Mouse (Mus musculus) right cerebral cortex, postnatal 4 days (tissue): Measurements from ENCODE around the gene Gm47791.
A peak's percentile ranks its signal among the peaks of the same experiment; 100 is the strongest.

ENCODE experiments used
- DNase-seq: peaks from one replicate; pipeline ENCODE4 v3.0.0-alpha.2; 2022

Gene Gm47791

DNA sequence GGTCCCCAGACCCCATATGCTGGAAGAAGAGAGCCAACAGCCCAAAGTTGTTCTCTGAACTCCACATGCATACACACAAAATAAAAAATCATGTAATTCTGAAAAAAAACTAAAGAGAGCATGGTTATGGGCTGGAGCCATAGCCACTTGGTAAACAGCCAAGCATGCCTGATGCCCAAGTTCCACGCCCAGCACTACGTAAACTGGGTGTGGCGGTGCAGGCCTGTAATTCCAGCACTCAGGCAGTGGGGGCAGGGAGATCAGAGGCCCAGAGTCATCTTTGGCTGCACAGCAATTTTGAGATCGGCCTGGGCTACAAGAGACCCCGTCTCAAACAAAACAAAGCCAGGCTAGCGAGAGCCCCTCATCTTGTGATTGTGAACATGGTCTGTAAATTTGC lies 14.5 kb upstream of the Gm47791 start:
- DNase-seq: no peak

DNA sequence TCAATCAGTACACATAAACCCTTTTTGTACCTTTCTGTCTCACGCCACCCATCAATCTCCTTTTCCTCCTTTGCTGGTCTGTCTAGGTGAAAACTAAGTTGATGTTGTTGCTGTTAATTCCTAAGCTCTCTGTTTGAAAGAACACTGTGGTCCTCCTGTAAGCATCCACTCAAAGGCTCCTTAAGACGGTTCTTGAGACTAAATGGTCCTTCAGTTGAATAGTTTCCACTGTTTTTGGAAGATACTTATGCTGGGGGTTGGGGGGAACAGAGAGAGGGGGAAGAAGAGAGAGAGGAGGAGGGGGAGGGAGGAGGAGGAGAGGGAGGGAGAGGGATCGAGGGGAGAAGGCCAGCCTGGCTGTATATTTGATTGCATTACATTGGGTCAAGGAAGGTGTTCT lies 12.5 kb upstream of the Gm47791 start:
- DNase-seq: no peak

DNA sequence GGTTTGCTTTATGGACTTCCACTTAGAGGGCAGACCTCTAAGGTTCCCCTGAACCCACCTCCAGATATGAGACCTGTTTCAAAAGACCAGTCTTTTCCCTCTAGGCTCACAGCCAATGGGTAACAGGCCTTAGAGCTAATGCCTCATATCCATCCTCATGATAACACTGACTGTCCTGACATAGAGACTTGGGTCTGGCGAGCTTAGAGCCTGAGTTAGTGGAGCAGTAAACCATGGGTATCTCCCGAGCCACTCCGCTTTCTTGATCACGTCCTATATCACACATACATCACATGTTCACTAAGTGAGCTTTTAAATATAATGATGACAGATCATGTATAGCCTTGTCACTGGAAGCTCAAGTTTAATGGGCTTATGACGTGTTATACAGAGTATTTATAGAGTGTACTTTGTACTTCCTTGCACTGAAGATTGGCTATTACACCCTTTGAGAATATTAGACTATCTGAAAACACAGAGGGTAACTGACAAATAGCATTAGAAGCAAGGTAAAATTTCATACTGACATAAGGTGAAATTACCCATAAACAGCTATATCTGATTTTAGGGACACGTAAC lies 8.4 kb upstream of the Gm47791 start:
- no peak for DNase-seq

- DNase-seq: no peak
Observed at GRCm38 (mm10) chr1:82775293-82775692, 4.2 kb upstream of the Gm47791 start.

DNA sequence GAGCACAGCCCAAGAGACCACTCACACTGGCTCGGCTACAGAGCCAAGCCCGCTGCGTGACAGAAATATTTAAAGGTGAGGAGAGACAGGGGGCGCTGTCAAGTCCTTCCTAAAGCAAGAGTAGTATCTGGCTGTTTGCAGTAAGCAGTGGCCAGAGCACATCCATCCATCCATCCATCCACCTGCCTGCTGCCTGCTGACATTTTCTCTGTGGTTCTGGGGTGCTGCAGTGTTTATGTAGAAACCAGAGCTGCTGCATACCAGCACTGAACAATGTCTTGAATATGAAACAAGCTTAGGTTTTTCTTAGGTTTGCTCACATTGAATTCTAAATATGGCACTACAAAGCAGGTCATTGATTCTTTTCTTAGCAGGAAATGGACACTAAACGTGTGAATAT lies 2.2 kb upstream of the Gm47791 start:
- DNase-seq: no peak

- no peak for DNase-seq
Observed at GRCm38 (mm10) chr1:82772428-82772827, 1.4 kb upstream of the Gm47791 start.

DNA sequence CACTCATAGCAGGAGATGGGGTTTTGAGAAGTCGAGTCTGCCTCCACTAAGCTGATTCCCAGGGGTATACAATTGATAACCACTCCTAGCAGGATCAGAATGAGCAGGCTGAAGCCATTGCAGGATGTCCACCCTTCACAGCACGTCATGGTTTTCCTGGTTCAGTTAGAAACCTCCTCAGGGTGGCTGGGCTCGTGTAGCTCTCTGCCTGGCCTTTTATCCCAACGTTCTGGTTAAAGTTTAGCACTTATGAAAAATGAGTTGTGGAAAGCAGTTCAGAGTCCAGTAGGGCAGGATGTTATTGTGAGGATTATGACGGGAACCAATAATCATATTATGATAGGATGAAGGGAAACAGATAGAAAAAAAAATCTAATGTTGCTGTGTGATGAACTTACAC lies 2.8 kb downstream of the Gm47791 start, which contains the start of gene Tm4sf20:
TSS of gene Tm4sf20 (minus strand) at position 193 of the 400 bp plus-strand sequence.
- no peak for DNase-seq

- DNase-seq: no peak
Observed at GRCm38 (mm10) chr1:82766641-82767040, 4.4 kb downstream of the Gm47791 start.

- no peak for DNase-seq
Observed at GRCm38 (mm10) chr1:82766227-82766626, 4.8 kb downstream of the Gm47791 start.

- DNase-seq: no peak
Observed at GRCm38 (mm10) chr1:82762274-82762673, 8.8 kb downstream of the Gm47791 start.

DNA sequence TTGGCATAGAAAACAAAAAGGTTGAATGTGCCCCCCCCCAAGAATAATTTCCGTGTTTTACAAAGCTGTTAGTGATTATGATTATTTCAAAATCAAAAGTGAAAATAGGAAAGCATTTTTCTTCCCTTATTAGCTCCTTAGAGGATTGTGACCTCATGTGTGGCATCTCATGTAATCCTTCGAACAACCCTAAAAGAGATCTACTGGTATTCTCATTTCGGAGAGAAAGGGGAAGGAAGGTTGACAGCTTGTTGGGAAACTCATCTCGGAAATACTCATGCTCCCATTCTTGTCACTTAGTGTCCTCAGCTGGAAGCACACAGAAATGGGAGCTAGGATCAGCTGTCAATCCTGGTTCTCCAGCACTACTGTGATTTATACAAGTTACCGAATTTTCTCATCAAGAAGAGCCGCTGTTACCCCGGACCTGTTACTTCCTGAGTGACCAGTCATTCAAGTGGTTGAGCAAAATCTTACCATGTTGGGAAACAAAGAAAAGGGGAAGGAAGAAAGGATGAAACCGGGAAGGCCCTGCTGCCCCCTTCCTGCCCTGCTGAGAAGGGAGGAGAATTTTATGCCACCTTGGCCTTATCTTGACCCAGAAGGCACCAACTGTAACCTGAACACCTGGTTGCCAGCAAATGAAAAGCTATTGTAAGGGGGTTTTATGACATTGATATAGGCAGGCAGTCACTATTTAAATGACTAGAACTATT lies 9.4 kb downstream of the Gm47791 start:
- DNase-seq: no peak

GRCm38 (mm10) chr1:82759520-82759919 lies 11.5 kb downstream of the Gm47791 start:
- no peak for DNase-seq

DNA sequence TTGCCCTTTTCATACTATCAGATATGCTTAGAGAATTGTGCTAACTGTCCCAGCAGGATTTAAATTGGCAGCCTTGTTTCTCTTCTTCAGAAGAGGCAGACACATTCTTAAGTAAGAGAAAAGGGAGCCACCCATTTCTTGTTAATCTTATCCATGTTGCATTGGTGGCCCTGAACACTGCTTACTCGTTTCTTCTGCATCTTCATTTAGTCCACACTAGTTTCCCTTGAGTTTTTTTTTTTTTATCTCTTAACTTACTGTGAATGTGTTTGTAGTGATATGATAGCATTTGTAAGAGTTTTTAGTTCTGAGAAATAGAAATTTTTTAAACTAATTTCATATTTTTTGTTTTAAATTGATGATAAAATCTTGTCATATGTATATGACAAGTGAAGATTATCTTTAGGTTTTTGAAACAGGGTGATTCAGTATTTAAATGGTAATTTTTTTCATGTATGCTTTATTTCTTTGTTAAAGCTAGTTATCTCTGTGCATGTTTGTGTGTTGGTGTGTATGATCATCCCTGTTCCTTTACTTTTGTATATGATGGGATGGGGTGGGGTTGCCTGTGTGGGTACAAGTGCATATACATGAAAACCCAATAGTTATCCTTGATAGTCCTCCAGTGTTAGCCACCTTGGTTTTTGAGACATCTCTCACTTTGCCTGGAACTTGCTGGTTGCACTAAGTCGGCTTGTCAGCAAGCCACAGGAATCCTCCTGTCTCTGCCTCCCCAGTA lies 23.2 kb downstream of the Gm47791 start:
- no peak for DNase-seq

GRCm38 (mm10) chr1:82746408-82746807 lies 24.6 kb downstream of the Gm47791 start:
- DNase-seq: no peak

GRCm38 (mm10) chr1:82743962-82744361 lies 27.1 kb downstream of the Gm47791 start:
- no peak for DNase-seq

DNA sequence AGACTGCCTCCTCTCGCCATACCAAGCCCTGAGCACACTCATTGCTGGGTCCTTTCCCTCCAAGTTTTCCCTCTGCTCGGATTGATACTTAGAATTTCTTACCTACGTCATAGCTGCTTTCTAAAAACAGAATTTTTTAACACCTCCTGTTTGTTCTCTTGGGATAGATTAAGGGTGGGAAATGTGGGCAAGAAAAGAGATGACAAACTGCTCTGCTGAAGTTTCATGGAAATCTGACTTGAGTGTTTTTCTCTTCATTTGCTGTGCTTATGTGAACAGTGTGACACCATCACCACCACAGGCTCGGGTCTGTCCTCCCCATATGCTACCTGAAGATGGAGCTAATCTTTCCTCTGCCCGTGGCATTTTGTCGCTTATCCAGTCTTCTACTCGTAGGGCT lies 29.5 kb downstream of the Gm47791 start:
- DNase-seq: no peak

- no peak for DNase-seq
Observed at GRCm38 (mm10) chr1:82738066-82738465, 33.0 kb downstream of the Gm47791 start.

DNA sequence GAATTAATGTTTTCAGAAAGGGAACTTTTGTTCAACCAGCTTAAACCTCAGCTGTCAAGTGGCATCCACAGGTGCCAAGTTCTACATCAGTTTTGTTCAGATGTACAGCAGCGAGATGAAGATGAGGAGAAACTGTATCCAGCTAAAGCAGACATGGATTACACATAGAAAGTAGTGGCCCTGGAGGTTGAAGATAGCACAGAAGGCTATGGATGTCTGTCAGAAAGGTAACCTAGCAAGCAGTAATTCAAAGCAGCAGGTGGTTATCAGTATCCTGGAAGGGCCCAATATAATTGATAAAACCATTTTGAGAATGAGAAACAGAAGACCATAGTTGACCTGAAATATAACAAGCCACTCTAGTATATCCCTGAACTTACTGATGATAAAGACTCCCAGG lies 37.7 kb downstream of the Gm47791 start:
- no peak for DNase-seq

DNA sequence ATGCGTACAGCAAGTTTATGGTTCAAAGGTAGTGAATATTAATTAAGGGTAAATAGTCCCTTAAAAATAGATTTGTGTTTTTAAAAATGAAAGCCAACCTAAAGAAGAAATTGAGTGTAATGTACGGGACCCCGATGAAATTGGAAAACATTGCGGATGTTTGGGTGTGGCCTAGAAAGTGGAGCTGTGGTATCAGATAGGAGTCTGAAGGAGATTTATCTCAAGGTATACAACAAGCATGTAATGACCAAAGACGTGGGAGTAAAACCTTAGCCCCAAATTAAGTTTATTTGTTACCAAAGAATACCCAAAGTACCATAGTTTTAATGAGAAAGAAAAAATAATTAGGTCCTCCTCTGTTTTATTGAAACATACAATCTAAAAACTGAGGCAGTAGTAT lies 44.6 kb downstream of the Gm47791 start:
- no peak for DNase-seq

GRCm38 (mm10) chr1:82725875-82726185 lies 45.2 kb downstream of the Gm47791 start:
- no peak for DNase-seq

DNA sequence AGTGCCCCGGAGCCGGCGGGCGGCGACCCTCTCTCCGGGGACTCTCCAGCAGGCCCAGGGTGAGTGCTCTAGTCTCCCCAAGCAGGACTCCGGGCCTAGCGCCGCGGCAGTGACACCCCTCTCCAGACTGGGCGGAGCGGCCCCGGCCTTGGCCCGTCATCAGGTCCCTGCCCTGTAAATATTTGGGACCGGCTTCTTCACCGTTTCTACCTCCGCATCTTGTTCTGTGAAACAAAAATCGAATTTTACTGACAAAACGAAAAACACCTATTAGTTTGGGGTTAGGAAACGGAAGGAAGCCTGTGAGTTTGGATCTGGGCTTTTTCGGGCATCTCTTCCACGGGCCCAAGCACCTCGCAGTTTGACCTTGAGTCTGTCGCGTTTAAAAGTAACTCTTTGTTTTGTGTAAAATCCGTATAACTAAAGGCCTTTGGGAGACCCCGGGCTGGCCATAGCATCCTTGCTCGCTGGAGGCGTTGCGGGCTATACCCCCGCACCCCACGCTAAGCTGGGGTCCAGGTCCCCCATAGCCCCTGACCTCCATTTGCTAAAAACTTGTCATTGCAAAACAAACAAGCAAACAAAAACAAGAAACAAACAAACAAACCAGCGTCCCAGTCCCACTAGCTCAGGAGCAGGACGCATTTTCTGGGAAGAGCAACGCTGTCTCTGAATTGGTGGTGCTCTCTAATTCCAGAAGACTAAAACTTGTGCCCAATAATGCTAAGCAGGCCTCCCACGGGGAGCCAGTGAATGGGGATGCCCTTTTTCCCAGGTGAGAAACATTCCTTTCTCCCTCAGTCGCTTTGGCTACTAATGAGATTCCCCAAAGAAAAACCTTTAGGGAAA lies 45.8 kb downstream of the Gm47791 start:
- DNase-seq: peak; percentile 10

DNA sequence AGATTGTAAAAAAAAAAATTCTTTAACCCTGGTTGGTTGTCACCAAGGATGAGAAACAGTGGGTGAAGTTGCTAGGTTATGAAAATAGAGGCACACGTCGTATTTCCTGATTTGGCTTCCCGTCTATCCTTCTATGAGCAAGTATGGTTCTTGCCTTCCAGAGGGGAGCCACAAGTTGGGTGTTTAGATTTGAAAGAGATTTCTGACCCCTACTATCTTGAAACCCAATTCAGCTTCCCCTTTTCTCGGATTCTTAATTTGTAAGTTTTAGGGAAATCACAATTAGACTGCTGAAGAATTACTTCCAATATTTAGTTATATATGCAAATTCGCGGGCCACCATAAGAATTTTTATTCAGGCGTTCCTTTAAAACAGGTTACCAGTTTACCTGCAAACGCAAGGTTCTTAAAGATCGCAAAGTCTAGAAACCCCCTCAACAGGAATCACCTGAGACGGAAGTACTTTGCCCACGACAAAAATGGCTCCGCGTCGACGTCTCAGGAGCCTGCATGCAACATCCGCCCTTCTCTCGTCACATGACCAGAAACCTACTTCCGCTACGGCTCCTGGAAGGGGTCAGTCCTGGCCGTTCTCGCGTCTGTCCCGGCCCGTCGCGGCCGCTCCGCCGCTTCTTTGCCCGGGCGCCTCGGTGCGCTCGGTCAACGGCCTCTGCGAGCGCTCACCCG lies 46.6 kb downstream of the Gm47791 start, which contains the start of gene Mff:
TSS of gene Mff (plus strand) at position 552 of the 687 bp plus-strand sequence.
- DNase-seq: peak; percentile 84
